Mouse (Mus musculus): ENCODE data around the gene Rgl3. TPM values are rescaled to one million over a fixed set of nuclear protein-coding genes. Genes with fewer than 3 reads are reported as not detected.
A peak's percentile ranks its signal among the peaks of the same experiment; 100 is the strongest.

The Rgl3 gene
- polyA plus RNA-seq, 1 experiment from 2014 or later, result 3.4 TPM

GRCm38 (mm10) chr9:21926155-21926554 is 63.1 kb downstream of the Rgl3 start:
- Histone ChIP-seq H3K9ac (ENCODE audit: low read length) (peak overlapping the region; percentile 70; the same call in 1 of the 2 replicates), H3K4me2 (ENCODE audit: low read depth, low read length, severe bottlenecking) (peak overlapping the region; percentile 50; the same call in 1 of the 2 replicates), H3K27ac (ENCODE audit: low read depth, low read length) (no peak overlapping the region), H3K4me1 (replicated peaks; ENCODE audit: control insufficient read depth, insufficient read depth, low read length) (peaks cover 6% of the 10 kb centered on the region; the same call in 1 of the 2 replicates), H3K4me3 (ENCODE audit: low read depth, low read length) (peak overlapping the region; percentile 49; the same call in 1 of the 2 replicates), H3K9me3 (ENCODE audit: control insufficient read depth, low read length) (no peaks in the 10 kb centered on the region), H3K36me3 (ENCODE audit: control insufficient read depth, insufficient read depth, low read length) (no peaks in the 10 kb centered on the region), H3K27me3 (ENCODE audit: control insufficient read depth, insufficient read depth, low read length) (no peaks in the 10 kb centered on the region)
- 81% methylated on average over 6 of the region's 6 CpGs for WGBS
- DNase-seq (ENCODE audit: low spot score), result no peak
- no peak for ATAC-seq (replicated peaks; ENCODE audit: low FRiP score)

GRCm38 (mm10) chr9:21925506-21925905 is 63.7 kb downstream of the Rgl3 start:
- Histone ChIP-seq H3K27me3 (ENCODE audit: control insufficient read depth, insufficient read depth, low read length) (no peaks in the 10 kb centered on the region), H3K9ac (ENCODE audit: low read length) (no peak overlapping the region), H3K4me1 (replicated peaks; ENCODE audit: control insufficient read depth, insufficient read depth, low read length) (peaks cover 6% of the 10 kb centered on the region; the same call in 1 of the 2 replicates), H3K9me3 (ENCODE audit: control insufficient read depth, low read length) (no peaks in the 10 kb centered on the region), H3K4me2 (ENCODE audit: low read depth, low read length, severe bottlenecking) (no peak overlapping the region), H3K4me3 (ENCODE audit: low read depth, low read length) (no peak overlapping the region), H3K36me3 (ENCODE audit: control insufficient read depth, insufficient read depth, low read length) (no peaks in the 10 kb centered on the region), H3K27ac (ENCODE audit: low read depth, low read length) (no peak overlapping the region)
- DNase-seq (ENCODE audit: low spot score) (no peak), ATAC-seq (replicated peaks; ENCODE audit: low FRiP score) (no peak)
- 94% methylated on average over 1 of the region's 1 CpGs for WGBS

- no peak overlapping the region for H3K27ac ChIP-seq (ENCODE audit: low read depth, low read length)
- H3K27me3 ChIP-seq (ENCODE audit: control insufficient read depth, insufficient read depth, low read length), result no peaks in the 10 kb centered on the region
- H3K9ac ChIP-seq (ENCODE audit: low read length), result no peak overlapping the region
- DNase-seq (ENCODE audit: low spot score) (no peak), ATAC-seq (replicated peaks; ENCODE audit: low FRiP score) (no peak)
- no peak overlapping the region for H3K4me3 ChIP-seq (ENCODE audit: low read depth, low read length)
- no peak overlapping the region for H3K4me2 ChIP-seq (ENCODE audit: low read depth, low read length, severe bottlenecking)
- peaks cover 6% of the 10 kb centered on the region; the same call in 1 of the 2 replicates for H3K4me1 ChIP-seq (replicated peaks; ENCODE audit: control insufficient read depth, insufficient read depth, low read length)
- H3K9me3 ChIP-seq (ENCODE audit: control insufficient read depth, low read length), result no peaks in the 10 kb centered on the region
- WGBS, result 88% methylated on average over 3 of the region's 3 CpGs
- no peaks in the 10 kb centered on the region for H3K36me3 ChIP-seq (ENCODE audit: control insufficient read depth, insufficient read depth, low read length)
These were observed 64.2 kb downstream of the Rgl3 start for GRCm38 (mm10) chr9:21925034-21925433.

GRCm38 (mm10) chr9:21924099-21924493 is 65.2 kb downstream of the Rgl3 start:
- H3K9ac ChIP-seq (ENCODE audit: low read length), result no peak overlapping the region
- peaks cover 6% of the 10 kb centered on the region; the same call in 1 of the 2 replicates for H3K4me1 ChIP-seq (replicated peaks; ENCODE audit: control insufficient read depth, insufficient read depth, low read length)
- ATAC-seq (replicated peaks; ENCODE audit: low FRiP score) (no peak), DNase-seq (ENCODE audit: low spot score) (no peak)
- H3K27ac ChIP-seq (ENCODE audit: low read depth, low read length), result no peak overlapping the region
- no peaks in the 10 kb centered on the region for H3K27me3 ChIP-seq (ENCODE audit: control insufficient read depth, insufficient read depth, low read length)
- H3K4me3 ChIP-seq (ENCODE audit: low read depth, low read length), result no peak overlapping the region
- H3K9me3 ChIP-seq (ENCODE audit: control insufficient read depth, low read length), result no peaks in the 10 kb centered on the region
- H3K36me3 ChIP-seq (ENCODE audit: control insufficient read depth, insufficient read depth, low read length), result no peaks in the 10 kb centered on the region
- no peak overlapping the region for H3K4me2 ChIP-seq (ENCODE audit: low read depth, low read length, severe bottlenecking)
- whole genome bisulfite sequencing, result 86% methylated on average over 6 of the region's 6 CpGs

GRCm38 (mm10) chr9:21923490-21924098 is 65.7 kb downstream of the Rgl3 start:
- Histone ChIP-seq H3K27ac (ENCODE audit: low read depth, low read length) (no peak overlapping the region), H3K4me2 (ENCODE audit: low read depth, low read length, severe bottlenecking) (no peak overlapping the region), H3K9me3 (ENCODE audit: control insufficient read depth, low read length) (no peaks in the 10 kb centered on the region), H3K4me3 (ENCODE audit: low read depth, low read length) (no peak overlapping the region), H3K36me3 (ENCODE audit: control insufficient read depth, insufficient read depth, low read length) (no peaks in the 10 kb centered on the region), H3K9ac (ENCODE audit: low read length) (no peak overlapping the region), H3K27me3 (ENCODE audit: control insufficient read depth, insufficient read depth, low read length) (no peaks in the 10 kb centered on the region), H3K4me1 (replicated peaks; ENCODE audit: control insufficient read depth, insufficient read depth, low read length) (peaks cover 6% of the 10 kb centered on the region; the same call in 1 of the 2 replicates)
- DNase-seq (ENCODE audit: low spot score) (no peak), ATAC-seq (replicated peaks; ENCODE audit: low FRiP score) (no peak)
- 86% methylated on average over 3 of the region's 3 CpGs for WGBS

GRCm38 (mm10) chr9:21923036-21923435 is 66.2 kb downstream of the Rgl3 start:
- Histone ChIP-seq H3K9ac (ENCODE audit: low read length) (no peak overlapping the region), H3K9me3 (ENCODE audit: control insufficient read depth, low read length) (no peaks in the 10 kb centered on the region), H3K4me1 (replicated peaks; ENCODE audit: control insufficient read depth, insufficient read depth, low read length) (peaks cover 6% of the 10 kb centered on the region; the same call in 1 of the 2 replicates), H3K4me2 (ENCODE audit: low read depth, low read length, severe bottlenecking) (no peak overlapping the region), H3K27ac (ENCODE audit: low read depth, low read length) (no peak overlapping the region), H3K27me3 (ENCODE audit: control insufficient read depth, insufficient read depth, low read length) (no peaks in the 10 kb centered on the region), H3K4me3 (ENCODE audit: low read depth, low read length) (no peak overlapping the region), H3K36me3 (ENCODE audit: control insufficient read depth, insufficient read depth, low read length) (no peaks in the 10 kb centered on the region)
- ATAC-seq (replicated peaks; ENCODE audit: low FRiP score) (no peak), DNase-seq (ENCODE audit: low spot score) (no peak)
- WGBS, result 86% methylated on average over 4 of the region's 4 CpGs

Other genes starting within 250 kb of the Rgl3 start
- gene Spc24, start 229.1 kb downstream of the Rgl3 start, polyA plus RNA-seq (2014; fragmentation: Nextera tagmentation; extraction: Ambion mirVana), result 138 and 162 TPM in 2 replicates
- 5.1 and 5.9 TPM in 2 replicates for gene Kank2, start 190.7 kb downstream of the Rgl3 start, polyA plus RNA-seq (2014; fragmentation: Nextera tagmentation; extraction: Ambion mirVana)
- gene Angptl8, start 153.9 kb downstream of the Rgl3 start, polyA plus RNA-seq (2014; fragmentation: Nextera tagmentation; extraction: Ambion mirVana), result 0.60 TPM in 1 of 2 replicates, not detected in the other
- 25.5 and 27.5 TPM in 2 replicates for gene Dock6, start 136.8 kb downstream of the Rgl3 start, polyA plus RNA-seq (2014; fragmentation: Nextera tagmentation; extraction: Ambion mirVana)
- 7.5 and 8.7 TPM in 2 replicates for gene Rab3d, start 71.3 kb downstream of the Rgl3 start, polyA plus RNA-seq (2014; fragmentation: Nextera tagmentation; extraction: Ambion mirVana)
- 4.4 and 4.5 TPM in 2 replicates for gene Ccdc159, start 62.0 kb downstream of the Rgl3 start, polyA plus RNA-seq (2014; fragmentation: Nextera tagmentation; extraction: Ambion mirVana)
- 30.3 and 31.0 TPM in 2 replicates for gene Tmem205, start 61.9 kb downstream of the Rgl3 start, polyA plus RNA-seq (2014; fragmentation: Nextera tagmentation; extraction: Ambion mirVana)
- 24.2 and 27.1 TPM in 2 replicates for gene Plppr2, start 52.4 kb downstream of the Rgl3 start, polyA plus RNA-seq (2014; fragmentation: Nextera tagmentation; extraction: Ambion mirVana)
- gene Swsap1, start 33.7 kb downstream of the Rgl3 start, polyA plus RNA-seq (2014; fragmentation: Nextera tagmentation; extraction: Ambion mirVana), result 18.5 and 22.2 TPM in 2 replicates
- gene Epor, start 25.9 kb downstream of the Rgl3 start, polyA plus RNA-seq (2014; fragmentation: Nextera tagmentation; extraction: Ambion mirVana), result 6.7 and 7.0 TPM in 2 replicates
- gene Ccdc151, start 13.2 kb upstream of the Rgl3 start, polyA plus RNA-seq (2014; fragmentation: Nextera tagmentation; extraction: Ambion mirVana), result 4.2 and 6.9 TPM in 2 replicates
- gene Prkcsh, start 13.4 kb upstream of the Rgl3 start, polyA plus RNA-seq (2014; fragmentation: Nextera tagmentation; extraction: Ambion mirVana), result 86.9 and 94.3 TPM in 2 replicates
- 53.5 and 60.0 TPM in 2 replicates for gene Elavl3, start 62.6 kb upstream of the Rgl3 start, polyA plus RNA-seq (2014; fragmentation: Nextera tagmentation; extraction: Ambion mirVana)
- gene Gm49318, start 81.8 kb upstream of the Rgl3 start, polyA plus RNA-seq (2014; fragmentation: Nextera tagmentation; extraction: Ambion mirVana), result not detected in 2 replicates
- gene Zfp653, start 81.9 kb upstream of the Rgl3 start, polyA plus RNA-seq (2014; fragmentation: Nextera tagmentation; extraction: Ambion mirVana), result 10.9 and 11.8 TPM in 2 replicates
- 34.6 and 39.6 TPM in 2 replicates for gene Ecsit, start 96.0 kb upstream of the Rgl3 start, polyA plus RNA-seq (2014; fragmentation: Nextera tagmentation; extraction: Ambion mirVana)
- 1.00 and 1.2 TPM in 2 replicates for gene Cnn1, start 109.8 kb upstream of the Rgl3 start, polyA plus RNA-seq (2014; fragmentation: Nextera tagmentation; extraction: Ambion mirVana)
- 205 and 233 TPM in 2 replicates for gene Elof1, start 127.7 kb upstream of the Rgl3 start, polyA plus RNA-seq (2014; fragmentation: Nextera tagmentation; extraction: Ambion mirVana)
- 17.8 and 20.7 TPM in 2 replicates for gene Acp5, start 146.3 kb upstream of the Rgl3 start, polyA plus RNA-seq (2014; fragmentation: Nextera tagmentation; extraction: Ambion mirVana)
- gene Pigyl, start 167.4 kb upstream of the Rgl3 start, polyA plus RNA-seq (2014; fragmentation: Nextera tagmentation; extraction: Ambion mirVana), result 59.9 and 62.5 TPM in 2 replicates
- 0.17 and 0.90 TPM in 2 replicates for gene Zfp872, start 198.6 kb upstream of the Rgl3 start, polyA plus RNA-seq (2014; fragmentation: Nextera tagmentation; extraction: Ambion mirVana)
- gene Zfp809, start 236.3 kb upstream of the Rgl3 start, polyA plus RNA-seq (2014; fragmentation: Nextera tagmentation; extraction: Ambion mirVana), result 13.5 and 14.7 TPM in 2 replicates